ENCODE assay signal across 13 mouse cellular contexts in the genomic region with DNA sequence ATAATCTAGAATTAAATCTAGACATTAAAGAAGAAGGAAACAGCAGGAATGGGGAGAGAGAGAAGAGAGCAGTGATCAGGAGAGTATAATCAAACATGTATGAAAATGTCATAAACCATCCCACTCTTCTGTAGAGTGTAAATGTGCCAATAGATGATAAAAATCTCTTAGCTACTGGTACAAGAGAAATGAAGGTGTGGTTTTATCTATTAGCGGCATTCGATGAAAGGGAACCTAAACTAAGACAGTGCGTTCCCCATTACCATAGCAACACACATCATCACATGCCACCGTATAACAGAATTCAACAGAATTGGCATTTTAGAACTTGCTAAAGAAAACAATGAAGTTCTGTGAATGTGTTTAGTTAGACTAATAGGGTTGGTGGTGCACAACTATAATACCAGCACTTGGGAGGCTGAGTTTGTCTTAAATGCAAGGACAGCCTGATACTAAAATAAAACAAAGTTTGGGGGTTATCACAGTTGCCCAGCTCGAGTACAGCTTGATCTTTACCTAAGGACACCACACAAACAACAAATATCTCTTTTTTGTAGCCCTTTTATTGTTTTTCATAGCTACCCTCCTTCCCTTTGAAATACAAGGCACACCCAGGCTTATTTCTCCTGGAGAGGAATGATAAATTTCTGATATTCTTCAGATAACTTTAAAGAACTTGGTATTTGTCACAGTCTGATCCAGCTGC. TPM values are rescaled to one million over a fixed set of nuclear protein-coding genes. Genes with fewer than 3 reads are reported as not detected.
"Had no signal": no experiment of that assay in that cellular context is flagged by ENCODE, and none has a peak within 500 bp of the region (broad histone marks: within the 10 kb centered on the region; RNA-seq: fewer than 3 reads in every experiment).

No protein-coding gene starts in this region.

- H3K4me3 ChIP-seq: intestine, embryonic 15.5 days; kidney, embryonic 15.5 days; limb, embryonic 13.5 days; midbrain, embryonic 13.5 days had no signal

- DNase-seq: kidney, adult 18-20 months; kidney, postnatal 14 days; lung, adult 18-20 months; right cerebral cortex, postnatal 14 days; thymus, postnatal 25 days had no signal

- ATAC-seq: intestine, embryonic 15.5 days; midbrain, embryonic 13.5 days had no signal

- H3K27ac ChIP-seq: intestine, embryonic 15.5 days; kidney, embryonic 15.5 days; limb, embryonic 13.5 days; midbrain, embryonic 13.5 days; stomach, postnatal 0 days had no signal

- H3K9ac ChIP-seq: intestine, embryonic 15.5 days; kidney, embryonic 15.5 days; limb, embryonic 13.5 days; midbrain, embryonic 13.5 days had no signal

- H3K27me3 ChIP-seq: intestine, embryonic 15.5 days; kidney, embryonic 15.5 days; limb, embryonic 13.5 days; midbrain, embryonic 13.5 days had no signal

- H3K4me2 ChIP-seq: intestine, embryonic 15.5 days; kidney, embryonic 15.5 days; limb, embryonic 13.5 days; midbrain, embryonic 13.5 days had no signal

- H3K9me3 ChIP-seq: intestine, embryonic 15.5 days; kidney, embryonic 15.5 days; limb, embryonic 13.5 days; midbrain, embryonic 13.5 days had no signal

- H3K36me3 ChIP-seq: intestine, embryonic 15.5 days; kidney, embryonic 15.5 days; limb, embryonic 13.5 days; midbrain, embryonic 13.5 days had no signal

- H3K4me1 ChIP-seq: intestine, embryonic 15.5 days; kidney, embryonic 15.5 days; limb, embryonic 13.5 days; midbrain, embryonic 13.5 days had no signal

RNA-seq across cellular contexts. Expression of gene Fam71d, which starts 13.1 kb away (rescaled TPM):
- polyA plus RNA-seq: intestine, embryonic 15.5 days; kidney, embryonic 15.5 days; large intestine, adult 2 months; limb, embryonic 13.5 days; lung, embryonic 16.5 days; small intestine, adult 2 months; stomach, postnatal 0 days had no signal
